Mouse (Mus musculus) midbrain, embryonic 12.5 days (tissue): ENCODE measurements around the gene Rbm42. TPM values are rescaled to one million over a fixed set of nuclear protein-coding genes. Genes with fewer than 3 reads are reported as not detected.
A peak's percentile ranks its signal among the peaks of the same experiment; 100 is the strongest.

Experiments used
- ATAC-seq: fragments of 200-750 bp; cut with Nextera tagmentation; 2 replicates; pipeline ENCODE4 v1.8.0; 2017; ENCODE audit warnings: low read depth, moderate TSS enrichment, moderate library complexity; ENCODE audit not compliant: low FRiP score
- H3K27ac ChIP-seq: fragments of 300-500 bp; sonication (generic); replicated peaks from 2 replicates; pipeline ENCODE4 v1.5.1; 2016; ENCODE audit warnings: mild to moderate bottlenecking
- H3K27me3 ChIP-seq: fragments of 300-500 bp; sonication (generic); 2 replicates; pipeline ENCODE4 v1.6.1; 2016; ENCODE audit warnings: mild to moderate bottlenecking
- H3K36me3 ChIP-seq: fragments of 300-500 bp; sonication (generic); 2 replicates; pipeline ENCODE4 v1.6.1; 2016
- H3K4me1 ChIP-seq: fragments of 300-500 bp; sonication (generic); 2 replicates; pipeline ENCODE4 v1.6.1; 2016
- H3K4me2 ChIP-seq: fragments of 300-500 bp; sonication (generic); replicated peaks from 2 replicates; pipeline ENCODE4 v1.6.1; 2016; ENCODE audit warnings: mild to moderate bottlenecking, moderate library complexity
- H3K4me3 ChIP-seq: fragments of 300-500 bp; sonication (generic); 2 replicates; pipeline ENCODE4 v1.5.1; 2016; ENCODE audit warnings: mild to moderate bottlenecking
- H3K9ac ChIP-seq: fragments of 300-500 bp; sonication (generic); replicated peaks from 2 replicates; pipeline ENCODE4 v1.6.1; 2016; ENCODE audit warnings: mild to moderate bottlenecking, moderate library complexity
- H3K9me3 ChIP-seq: fragments of 300-500 bp; sonication (generic); 2 replicates; pipeline ENCODE4 v1.6.1; 2016; ENCODE audit warnings: mild to moderate bottlenecking
- WGBS: fragments of 180-500 bp; shearing (Covaris S2); methylation state at CpG from one replicate; pipeline ENCODE4 v1.1.7; 2016; 5-methylcytosine and 5-hydroxymethylcytosine counted together
- polyA plus RNA-seq: library from polyadenylated mRNA; unstranded; fragments of >200 nt; fragmentation: Nextera tagmentation; extraction: Ambion mirVana; gene quantifications from 2 replicates; pipeline ENCODE4 v1.2.1, GENCODE M21; 2016

The Rbm42 gene
- 153 and 154 TPM in 2 replicates for polyA plus RNA-seq

DNA sequence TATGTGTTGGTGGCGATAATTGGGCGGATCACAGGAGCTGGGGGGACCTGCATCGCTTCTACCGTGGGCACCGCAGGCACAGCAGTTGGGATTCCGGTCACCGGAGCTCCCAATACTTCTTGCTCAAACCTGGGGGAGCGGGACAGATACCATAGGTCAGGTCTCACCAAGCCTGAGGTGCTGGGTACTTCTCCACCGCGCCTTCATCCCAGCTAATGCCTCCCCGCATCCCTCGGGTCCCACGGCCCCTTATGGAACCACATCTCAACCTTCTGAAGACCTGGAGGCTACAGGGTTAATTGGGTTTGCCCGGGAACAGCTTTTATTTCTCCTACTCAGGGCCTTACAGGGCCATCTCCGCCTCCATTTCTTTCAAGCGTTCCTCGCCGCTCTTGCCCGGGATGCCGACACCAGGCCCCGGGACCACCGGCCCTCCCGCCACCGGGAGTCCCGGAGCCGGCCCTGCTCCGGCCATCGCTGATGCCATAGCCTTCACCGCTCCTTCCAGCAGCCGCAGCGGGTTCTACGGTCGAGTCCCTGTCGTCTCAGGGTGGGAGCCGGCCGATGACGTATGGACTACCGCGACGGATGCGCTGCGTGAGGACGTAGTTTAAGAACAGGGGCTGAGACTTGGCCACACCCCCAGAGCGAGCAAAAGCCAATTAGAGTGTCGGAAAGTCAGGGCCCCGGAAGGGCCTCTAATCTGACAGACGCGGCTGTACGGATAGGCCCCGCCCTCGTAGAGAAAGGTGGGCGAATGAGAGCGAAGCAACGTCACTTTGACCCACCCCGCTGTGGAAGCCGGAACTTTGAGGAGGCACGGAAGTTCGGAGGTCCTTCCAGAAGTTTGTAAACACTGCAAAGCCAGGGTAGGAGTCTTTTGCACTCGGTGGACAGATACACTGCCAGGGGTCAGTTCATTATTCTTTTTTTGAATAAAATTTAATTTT, at the start of gene Rbm42:
Gene Rbm42 (minus strand): TSS at position 727 of the 950 bp plus-strand sequence.
- ATAC-seq: peak; percentile 99
- Histone ChIP-seq H3K4me1 (peaks cover 7% of the 10 kb centered on the region), H3K36me3 (peaks cover 65% of the 10 kb centered on the region), H3K27ac (peak within 1 kb of the TSS; percentile 67), H3K9me3 (no peaks in the 10 kb centered on the region), H3K4me3 (peak within 1 kb of the TSS; percentile 87), H3K9ac (peak within 1 kb of the TSS; percentile 90), H3K4me2 (peak within 1 kb of the TSS; percentile 96), H3K27me3 (no peaks in the 10 kb centered on the region)
- 2% methylated on average over 59 of the region's 59 CpGs for WGBS

DNA sequence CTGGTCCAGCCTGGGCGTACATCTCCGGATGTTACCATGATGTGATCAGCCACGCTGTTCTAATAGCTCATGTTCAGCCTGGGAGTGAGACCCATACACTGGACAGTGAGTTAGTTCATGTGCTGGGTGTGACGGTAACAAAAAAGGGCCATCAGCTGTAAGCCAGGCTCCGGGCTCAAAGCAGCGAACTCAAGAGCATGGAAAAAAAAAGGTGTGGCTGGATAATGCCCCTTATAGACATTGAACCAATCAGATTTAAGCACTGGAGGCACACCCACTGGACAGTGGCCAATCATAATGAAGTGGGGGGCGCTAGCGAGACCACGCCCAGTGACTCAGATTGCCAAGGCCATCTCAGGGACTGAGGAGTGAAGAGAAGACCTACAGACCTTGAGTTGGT, 48.5 kb upstream of the Rbm42 start, which contains the start of gene 2200002J24Rik:
Gene 2200002J24Rik (plus strand): TSS at position 338 of the 400 bp plus-strand sequence.
- no peak for ATAC-seq
- Histone ChIP-seq H3K4me1 (no peaks in the 10 kb centered on the region), H3K4me2 (no peak within 1 kb of the TSS), H3K9ac (no peak within 1 kb of the TSS), H3K4me3 (no peak within 1 kb of the TSS), H3K27ac (no peak within 1 kb of the TSS), H3K27me3 (no peaks in the 10 kb centered on the region), H3K36me3 (no peaks in the 10 kb centered on the region), H3K9me3 (no peaks in the 10 kb centered on the region)
- 46% methylated on average over 9 of the region's 9 CpGs for WGBS

DNA sequence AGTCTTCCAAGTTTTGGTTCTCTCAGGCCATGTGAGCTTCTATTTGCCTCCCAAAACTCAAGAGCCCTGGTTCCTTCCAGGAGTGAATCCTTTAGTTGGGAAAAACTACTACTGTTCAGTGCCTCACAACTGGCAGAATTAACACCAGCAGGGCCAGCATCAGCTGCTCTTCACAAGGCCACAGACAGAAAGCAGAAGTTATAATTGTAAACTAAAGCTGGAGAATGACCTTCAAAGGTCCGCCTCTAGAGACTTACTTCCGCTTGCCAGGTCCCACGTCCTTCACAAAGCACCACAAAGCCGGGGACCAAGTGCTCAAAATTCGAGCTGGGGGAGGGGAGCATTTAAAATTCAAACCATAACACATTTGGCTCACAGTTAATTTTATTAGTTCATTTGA, 48.0 kb upstream of the Rbm42 start:
- Histone ChIP-seq H3K27me3 (no peaks in the 10 kb centered on the region), H3K4me3 (no peak overlapping the region), H3K4me1 (no peaks in the 10 kb centered on the region), H3K4me2 (no peak overlapping the region), H3K36me3 (no peaks in the 10 kb centered on the region), H3K9me3 (no peaks in the 10 kb centered on the region), H3K9ac (no peak overlapping the region), H3K27ac (no peak overlapping the region)
- 68% methylated on average over 5 of the region's 5 CpGs for WGBS
- no peak for ATAC-seq

DNA sequence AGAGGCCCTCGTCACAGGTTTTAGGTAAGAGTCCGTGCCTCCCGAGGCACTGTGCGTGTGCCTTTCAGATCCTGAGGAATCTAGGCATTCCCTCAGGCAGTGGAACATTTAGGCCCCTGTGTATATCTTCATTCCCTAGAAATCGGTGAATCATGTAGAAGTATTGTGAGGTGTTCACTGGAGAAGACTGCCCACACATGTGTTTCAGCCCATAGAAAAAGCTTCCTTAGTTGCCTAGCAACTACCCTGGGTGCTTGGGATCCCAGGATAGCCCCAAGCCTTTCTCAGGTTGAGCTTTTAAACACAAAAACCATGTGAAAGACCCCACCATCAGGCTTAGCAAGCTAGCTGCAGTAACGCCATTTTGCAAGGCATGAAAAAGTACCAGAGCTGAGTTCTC, 38.2 kb upstream of the Rbm42 start:
- no peaks in the 10 kb centered on the region for H3K9me3 ChIP-seq
- H3K9ac ChIP-seq: no peak overlapping the region
- no peaks in the 10 kb centered on the region for H3K36me3 ChIP-seq
- no peak overlapping the region for H3K27ac ChIP-seq
- no peaks in the 10 kb centered on the region for H3K4me1 ChIP-seq
- 73% methylated on average over 6 of the region's 6 CpGs for WGBS
- H3K4me2 ChIP-seq: no peak overlapping the region
- H3K4me3 ChIP-seq: no peak overlapping the region
- ATAC-seq: no peak
- peaks cover 24% of the 10 kb centered on the region for H3K27me3 ChIP-seq

DNA sequence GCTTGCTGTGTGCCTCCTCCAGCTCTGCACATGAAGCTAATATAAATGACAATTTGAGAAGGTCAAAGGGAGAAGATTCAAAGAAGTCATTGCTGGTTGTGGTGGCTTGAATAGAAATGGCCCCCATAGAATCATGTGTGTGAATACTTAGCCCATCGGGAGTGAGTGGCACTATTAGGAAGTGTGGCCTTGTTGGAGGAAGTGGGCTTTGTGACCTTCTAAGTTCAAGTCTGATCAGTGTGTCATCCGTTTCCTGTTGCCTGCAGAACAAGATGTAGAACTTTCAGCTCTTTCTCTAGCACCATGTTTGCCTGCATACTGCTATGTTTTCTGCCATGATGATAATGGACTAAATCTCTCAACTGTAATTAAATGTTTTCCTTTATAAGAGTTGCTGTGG, 33.3 kb upstream of the Rbm42 start:
- Histone ChIP-seq H3K27me3 (peaks cover 23% of the 10 kb centered on the region), H3K9ac (no peak overlapping the region), H3K36me3 (no peaks in the 10 kb centered on the region), H3K9me3 (0 out of 2 replicates have a peak, but pooled peaks cover 2% of the 10 kb centered on the region), H3K4me2 (no peak overlapping the region), H3K4me1 (no peaks in the 10 kb centered on the region), H3K27ac (no peak overlapping the region), H3K4me3 (no peak overlapping the region)
- WGBS: 78% methylated on average over 2 of the region's 2 CpGs
- no peak for ATAC-seq

DNA sequence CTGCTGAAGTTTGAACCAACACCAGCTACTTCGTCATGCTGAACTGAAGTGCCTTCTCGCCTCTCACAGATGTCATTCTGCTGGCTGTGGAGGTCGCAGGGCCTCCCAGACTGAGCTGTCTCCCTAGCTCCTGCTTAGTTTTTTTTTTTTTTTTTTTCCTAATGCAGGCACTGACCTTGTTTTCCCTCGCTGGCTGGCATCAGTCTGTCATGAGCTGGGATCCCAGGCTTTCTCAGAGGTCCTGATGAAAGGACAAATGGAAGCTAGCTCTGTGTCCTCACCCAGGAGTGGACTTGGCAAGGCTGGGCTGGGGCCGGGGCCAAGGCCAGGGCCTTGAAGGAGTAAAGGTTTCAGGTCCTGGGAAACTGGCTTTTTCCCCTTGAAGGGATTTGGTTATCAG, 31.8 kb upstream of the Rbm42 start:
- no peaks in the 10 kb centered on the region for H3K4me1 ChIP-seq
- H3K36me3 ChIP-seq: no peaks in the 10 kb centered on the region
- H3K27ac ChIP-seq: no peak overlapping the region
- H3K9ac ChIP-seq: no peak overlapping the region
- WGBS: 66% methylated on average over 5 of the region's 5 CpGs
- ATAC-seq: no peak
- H3K4me2 ChIP-seq: no peak overlapping the region
- H3K4me3 ChIP-seq: no peak overlapping the region
- peaks cover 8% of the 10 kb centered on the region; the same call in 1 of the 2 replicates for H3K27me3 ChIP-seq
- 0 out of 2 replicates have a peak, but pooled peaks cover 4% of the 10 kb centered on the region for H3K9me3 ChIP-seq

DNA sequence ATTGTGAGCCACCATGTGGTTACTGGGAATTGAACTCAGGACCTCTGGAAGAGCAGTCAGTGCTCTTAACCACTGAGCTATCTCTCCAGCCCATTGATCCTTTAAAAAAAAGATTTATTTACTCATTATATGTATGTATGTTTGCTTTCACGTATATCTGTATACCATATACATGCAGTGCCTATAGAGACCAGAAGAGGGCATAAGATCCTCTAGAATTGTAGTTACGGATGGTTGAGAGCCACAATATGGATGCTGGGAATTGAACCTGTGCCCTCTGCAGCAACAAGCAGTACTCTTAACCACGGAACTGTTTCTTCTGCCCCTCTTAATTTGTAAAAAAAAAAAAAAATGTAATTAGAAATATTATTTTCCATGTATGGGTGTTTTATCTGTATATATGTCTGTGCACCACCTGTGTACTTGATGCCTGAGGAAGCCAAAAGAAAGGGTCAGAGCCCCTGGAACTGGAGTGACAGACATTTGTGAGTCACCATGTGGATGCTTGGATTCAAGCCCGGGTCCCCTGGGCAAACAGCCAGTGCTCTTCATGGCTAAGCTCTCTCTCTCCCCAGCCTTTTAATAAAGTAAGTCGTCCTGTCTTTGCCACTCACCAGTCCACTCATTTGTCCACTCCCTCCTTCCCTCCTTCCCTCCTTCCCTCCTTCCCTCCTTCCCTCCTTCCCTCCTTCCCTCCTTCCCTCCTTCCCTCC, 28.3 kb upstream of the Rbm42 start:
- WGBS: 67% methylated on average over 5 of the region's 5 CpGs
- Histone ChIP-seq H3K27ac (no peak overlapping the region), H3K9ac (no peak overlapping the region), H3K4me3 (no peak overlapping the region), H3K36me3 (no peaks in the 10 kb centered on the region), H3K27me3 (0 out of 2 replicates have a peak, but pooled peaks cover 3% of the 10 kb centered on the region), H3K9me3 (0 out of 2 replicates have a peak, but pooled peaks cover 4% of the 10 kb centered on the region), H3K4me2 (no peak overlapping the region), H3K4me1 (no peaks in the 10 kb centered on the region)
- no peak for ATAC-seq

DNA sequence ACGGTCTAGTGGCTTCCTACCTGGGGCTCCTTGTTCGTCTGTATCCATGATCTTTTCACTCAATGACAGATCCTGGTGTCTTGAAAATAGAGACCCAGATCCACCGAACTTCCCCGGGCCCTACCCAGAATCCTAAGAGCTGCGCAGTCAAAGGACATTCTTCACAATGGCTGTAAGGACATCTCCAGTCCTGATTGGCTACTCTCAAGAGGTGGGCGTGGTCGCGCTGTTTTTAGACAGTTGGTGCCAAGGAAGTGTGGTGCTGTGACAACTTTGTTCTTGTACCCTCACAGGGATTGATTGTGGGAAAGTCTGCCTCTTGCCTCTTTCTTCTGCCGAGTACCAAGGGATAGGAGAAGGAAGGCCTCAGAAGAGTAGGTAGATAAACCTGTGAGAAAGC, 21.4 kb upstream of the Rbm42 start, which contains the start of gene Pmis2:
Gene Pmis2 (minus strand): TSS at position 126 of the 400 bp plus-strand sequence.
- Histone ChIP-seq H3K4me3 (no peak within 1 kb of the TSS), H3K4me2 (no peak within 1 kb of the TSS), H3K36me3 (no peaks in the 10 kb centered on the region), H3K9me3 (no peaks in the 10 kb centered on the region), H3K9ac (no peak within 1 kb of the TSS), H3K27me3 (peaks cover 8% of the 10 kb centered on the region; the same call in 1 of the 2 replicates), H3K4me1 (no peaks in the 10 kb centered on the region), H3K27ac (no peak within 1 kb of the TSS)
- no peak for ATAC-seq
- WGBS: 70% methylated on average over 9 of the region's 9 CpGs

DNA sequence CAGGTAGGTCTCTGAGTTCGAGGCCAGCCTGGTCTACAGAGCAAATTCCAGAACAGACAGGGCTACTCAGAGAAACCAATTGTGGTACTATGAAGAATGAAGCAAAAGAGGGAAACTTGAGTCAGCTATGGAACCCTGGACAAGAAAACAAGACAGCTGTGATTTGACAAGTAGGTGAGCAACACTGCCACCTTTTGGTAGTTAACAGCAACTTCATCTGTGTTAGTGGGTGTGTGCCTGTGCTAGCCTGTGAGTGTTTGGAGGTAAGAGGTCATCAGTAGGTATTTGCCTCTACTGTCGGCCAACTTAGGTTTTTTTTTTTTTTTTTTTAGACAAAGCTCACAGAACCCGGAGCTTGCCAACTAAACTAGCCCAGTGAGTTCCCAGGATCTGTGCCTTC, 19.1 kb upstream of the Rbm42 start:
- no peak for ATAC-seq
- Histone ChIP-seq H3K4me1 (peaks cover 10% of the 10 kb centered on the region), H3K4me3 (no peak overlapping the region), H3K9ac (no peak overlapping the region), H3K36me3 (no peaks in the 10 kb centered on the region), H3K4me2 (no peak overlapping the region), H3K27ac (no peak overlapping the region), H3K9me3 (no peaks in the 10 kb centered on the region), H3K27me3 (peaks cover 5% of the 10 kb centered on the region; the same call in 1 of the 2 replicates)
- WGBS: 43% methylated on average over 3 of the region's 3 CpGs

DNA sequence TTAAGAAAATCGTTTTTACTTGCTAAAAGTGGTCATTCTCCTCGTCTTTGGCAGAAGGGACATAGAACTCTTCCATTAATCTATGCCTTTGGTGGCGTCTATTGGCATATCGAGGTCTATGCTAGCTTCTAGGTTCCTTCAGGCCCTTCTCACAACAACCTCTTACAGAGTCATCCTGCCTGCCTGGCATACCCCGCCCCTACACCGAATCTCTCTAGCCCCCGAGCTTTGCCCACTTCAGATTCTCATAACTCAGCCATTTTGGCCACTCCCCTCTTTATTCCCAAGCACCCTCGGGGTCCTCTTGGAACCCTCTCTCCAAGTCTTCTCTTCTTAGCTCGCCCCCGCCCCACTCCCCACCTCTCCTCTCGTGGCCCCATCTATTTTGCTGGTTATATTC, 15.2 kb upstream of the Rbm42 start:
- Histone ChIP-seq H3K4me2 (peak overlapping the region; percentile 92), H3K27me3 (peaks cover 5% of the 10 kb centered on the region; the same call in 1 of the 2 replicates), H3K36me3 (peaks cover 23% of the 10 kb centered on the region), H3K27ac (0 out of 2 replicates have a peak overlapping the region, but pooled peaks have one; percentile 20), H3K4me3 (peak overlapping the region; percentile 71), H3K9me3 (no peaks in the 10 kb centered on the region), H3K4me1 (peaks cover 13% of the 10 kb centered on the region), H3K9ac (peak overlapping the region; percentile 68)
- WGBS: 6% methylated on average over 11 of the region's 11 CpGs
- ATAC-seq: peak; percentile 63

DNA sequence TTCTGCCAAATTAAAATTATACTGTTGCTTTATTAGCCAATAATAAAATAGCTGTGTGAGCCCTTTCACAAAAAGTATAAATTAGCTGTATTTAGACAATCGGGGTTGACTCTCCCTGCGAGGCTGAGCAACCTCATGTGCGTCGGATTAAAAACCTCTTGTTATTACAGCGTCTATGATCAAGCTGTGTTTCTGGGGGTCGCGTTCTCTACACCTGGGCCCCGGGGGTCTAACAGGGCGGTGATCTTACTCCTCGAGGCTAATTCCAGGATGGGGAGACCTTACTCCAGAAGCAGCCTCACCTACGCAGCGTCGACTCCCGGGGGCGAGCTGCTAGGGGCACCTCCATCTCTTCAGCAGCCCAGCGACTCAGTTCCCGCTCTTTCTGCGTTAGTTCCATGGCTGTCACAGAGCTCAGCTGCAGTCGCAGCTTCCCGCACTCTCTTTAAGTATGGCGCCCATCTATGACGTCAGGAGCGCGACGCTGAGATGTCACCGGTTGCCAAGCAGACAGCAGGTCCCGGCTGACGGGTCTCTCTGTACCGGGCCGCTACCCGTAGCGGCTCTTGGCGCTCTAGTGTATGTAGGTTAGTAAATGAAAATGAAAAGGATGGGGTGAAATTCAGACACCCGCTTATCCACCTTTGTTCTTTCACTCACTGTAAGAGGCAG, 14.5 kb upstream of the Rbm42 start, which contains the start of gene Haus5:
Gene Haus5 (minus strand): TSS at position 466 of the 672 bp plus-strand sequence.
- H3K4me1 ChIP-seq: peaks cover 13% of the 10 kb centered on the region
- H3K9me3 ChIP-seq: no peaks in the 10 kb centered on the region
- WGBS: 1% methylated on average over 34 of the region's 34 CpGs
- peak within 1 kb of the TSS; percentile 92 for H3K4me2 ChIP-seq
- peak within 1 kb of the TSS; percentile 71 for H3K4me3 ChIP-seq
- H3K27me3 ChIP-seq: peaks cover 5% of the 10 kb centered on the region; the same call in 1 of the 2 replicates
- peaks cover 30% of the 10 kb centered on the region for H3K36me3 ChIP-seq
- peak within 1 kb of the TSS; percentile 68 for H3K9ac ChIP-seq
- peak within 1 kb of the TSS; percentile 46; the same call in 1 of the 2 replicates for H3K27ac ChIP-seq
- peak; percentile 93 for ATAC-seq
